Mouse (Mus musculus): Measurements from ENCODE around the gene Elmo1.

- no peak for TF ChIP-seq CTCF (IDR thresholded peaks at IDR 0.05; ENCODE audit: low read depth, low read length)
- no peak for TF ChIP-seq POLR2A (IDR thresholded peaks at IDR 0.05; ENCODE audit: insufficient read depth, low read length)
- no peak for TF ChIP-seq EP300 (IDR thresholded peaks at IDR 0.05; ENCODE audit: insufficient read depth, low read depth, low read length)
Observed at GRCm38 (mm10) chr13:20125845-20126244, 35.4 kb downstream of the Elmo1 start.

Data from ES-Bruce4 (cell line).